Mouse (Mus musculus): ENCODE data around the gene Btbd11.

GRCm38 (mm10) chr10:85699721-85700120, 313.1 kb downstream of the Btbd11 start:
- no peak for TF ChIP-seq CTCF (IDR thresholded peaks at IDR 0.05; ENCODE audit: low read depth, low read length)
- no peak for TF ChIP-seq POLR2A (IDR thresholded peaks at IDR 0.05; ENCODE audit: extremely low read depth, insufficient read depth, low read length)

Measured in liver, adult 2 months (tissue).